Mouse (Mus musculus) liver, embryonic 12.5 days (tissue): ENCODE data around the gene Pml. TPM values are rescaled to one million over a fixed set of nuclear protein-coding genes. Genes with fewer than 3 reads are reported as not detected.
"Not testable (repeated sequence)": the region's sequence is repeated elsewhere in the genome, so short reads cannot be mapped to it uniquely, and the experiment has no call there.

Source experiments
- ATAC-seq: fragments of 200-750 bp; cut with Nextera tagmentation; 2 replicates; pipeline ENCODE4 v1.8.0; 2017; ENCODE audit warnings: moderate number of reproducible peaks, mild to moderate bottlenecking, moderate library complexity
- H3K27ac ChIP-seq: fragments of 300-500 bp; sonication (generic); 2 replicates; pipeline ENCODE4 v1.5.1; 2016; ENCODE audit warnings: mild to moderate bottlenecking
- H3K27me3 ChIP-seq: fragments of 300-500 bp; sonication (generic); replicated peaks from 2 replicates; pipeline ENCODE4 v1.6.1; 2016; ENCODE audit warnings: mild to moderate bottlenecking, moderate library complexity
- H3K36me3 ChIP-seq: fragments of 300-500 bp; sonication (generic); 2 replicates; pipeline ENCODE4 v1.6.1; 2016; ENCODE audit warnings: mild to moderate bottlenecking, moderate library complexity
- H3K4me1 ChIP-seq: fragments of 300-500 bp; sonication (generic); 2 replicates; pipeline ENCODE4 v1.6.1; 2016
- H3K4me2 ChIP-seq: fragments of 300-500 bp; sonication (generic); 2 replicates; pipeline ENCODE4 v1.6.1; 2016; ENCODE audit warnings: mild to moderate bottlenecking, moderate library complexity
- H3K4me3 ChIP-seq: fragments of 300-500 bp; sonication (generic); 2 replicates; pipeline ENCODE4 v1.5.1; 2016; ENCODE audit warnings: mild to moderate bottlenecking, moderate library complexity
- H3K9ac ChIP-seq: fragments of 300-500 bp; sonication (generic); 2 replicates; pipeline ENCODE4 v1.6.1; 2016; ENCODE audit warnings: mild to moderate bottlenecking, moderate library complexity
- H3K9me3 ChIP-seq: fragments of 300-500 bp; sonication (generic); replicated peaks from 2 replicates; pipeline ENCODE4 v1.6.1; 2016; ENCODE audit warnings: mild to moderate bottlenecking, moderate library complexity
- WGBS: fragments of 180-500 bp; shearing (Covaris S2); methylation state at CpG from one replicate; pipeline ENCODE4 v1.1.7; 2016; ENCODE audit not compliant: insufficient replicate concordance; 5-methylcytosine and 5-hydroxymethylcytosine counted together
- polyA plus RNA-seq: library from polyadenylated mRNA; unstranded; fragments of >200 nt; fragmentation: Nextera tagmentation; extraction: Ambion mirVana; gene quantifications from 2 replicates; pipeline ENCODE4 v1.2.1, GENCODE M21; 2016

Pml gene
- polyA plus RNA-seq, 1 experiment from 2014 or later: 24.4 TPM

- 61% methylated on average over 5 of the region's 5 CpGs for WGBS
- H3K27ac ChIP-seq: 0 out of 2 replicates have a peak overlapping the region, but pooled peaks have one; percentile 13
- no peak for ATAC-seq
- H3K9ac ChIP-seq: no peak overlapping the region
- H3K4me1 ChIP-seq: peaks cover 51% of the 10 kb centered on the region
- H3K9me3 ChIP-seq: no peaks in the 10 kb centered on the region
- no peak overlapping the region for H3K4me3 ChIP-seq
- no peak overlapping the region for H3K4me2 ChIP-seq
- peaks cover 2% of the 10 kb centered on the region; the same call in 1 of the 2 replicates for H3K27me3 ChIP-seq
- H3K36me3 ChIP-seq: no peaks in the 10 kb centered on the region
These were observed 30.2 kb upstream of the Pml start for GRCm38 (mm10) chr9:58279780-58280179.

GRCm38 (mm10) chr9:58278821-58279723 is 29.5 kb upstream of the Pml start:
- no peak for ATAC-seq
- H3K27ac ChIP-seq: 0 out of 2 replicates have a peak overlapping the region, but pooled peaks have one; percentile 13
- no peak overlapping the region for H3K4me3 ChIP-seq
- no peaks in the 10 kb centered on the region; the same call in 1 of the 2 replicates for H3K27me3 ChIP-seq
- H3K4me1 ChIP-seq: peaks cover 57% of the 10 kb centered on the region
- WGBS: 62% methylated on average over 4 of the region's 4 CpGs
- H3K4me2 ChIP-seq: no peak overlapping the region
- no peaks in the 10 kb centered on the region for H3K9me3 ChIP-seq
- no peak overlapping the region for H3K9ac ChIP-seq
- H3K36me3 ChIP-seq: no peaks in the 10 kb centered on the region

- Histone ChIP-seq H3K27ac (no peak overlapping the region), H3K4me1 (peaks cover 56% of the 10 kb centered on the region), H3K4me3 (no peak overlapping the region), H3K4me2 (no peak overlapping the region), H3K9me3 (no peaks in the 10 kb centered on the region), H3K9ac (no peak overlapping the region), H3K36me3 (no peaks in the 10 kb centered on the region), H3K27me3 (no peaks in the 10 kb centered on the region)
- 77% methylated on average over 4 of the region's 4 CpGs for WGBS
- ATAC-seq: no peak
These were observed 28.7 kb upstream of the Pml start for GRCm38 (mm10) chr9:58278313-58278712.

- ATAC-seq: no peak
These were observed 26.8 kb upstream of the Pml start for GRCm38 (mm10) chr9:58276346-58276745.

GRCm38 (mm10) chr9:58275797-58276196 is 26.2 kb upstream of the Pml start:
- Histone ChIP-seq H3K4me1 (peaks cover 45% of the 10 kb centered on the region), H3K27ac (peak overlapping the region; percentile 59), H3K9ac (no peak overlapping the region), H3K9me3 (no peaks in the 10 kb centered on the region), H3K4me3 (no peak overlapping the region), H3K27me3 (no peaks in the 10 kb centered on the region), H3K36me3 (no peaks in the 10 kb centered on the region), H3K4me2 (peak overlapping the region; percentile 25)
- WGBS: 28% methylated on average over 3 of the region's 3 CpGs
- no peak for ATAC-seq

More at GRCm38 (mm10) chr9:58276346-58276745, 26.8 kb upstream of the Pml start:
- H3K27me3 ChIP-seq: no peaks in the 10 kb centered on the region
- H3K9ac ChIP-seq: no peak overlapping the region
- WGBS: 52% methylated on average over 5 of the region's 5 CpGs
- H3K4me1 ChIP-seq: peaks cover 45% of the 10 kb centered on the region
- no peak overlapping the region for H3K4me3 ChIP-seq
- no peaks in the 10 kb centered on the region for H3K9me3 ChIP-seq
- H3K27ac ChIP-seq: no peak overlapping the region; the same call in 1 of the 2 replicates
- no peaks in the 10 kb centered on the region for H3K36me3 ChIP-seq
- no peak overlapping the region for H3K4me2 ChIP-seq

- Histone ChIP-seq H3K9me3 (no peaks in the 10 kb centered on the region), H3K27me3 (no peaks in the 10 kb centered on the region), H3K4me1 (peaks cover 40% of the 10 kb centered on the region), H3K4me3 (no peak overlapping the region), H3K27ac (peak overlapping the region; percentile 59), H3K36me3 (no peaks in the 10 kb centered on the region), H3K4me2 (peak overlapping the region; percentile 25), H3K9ac (no peak overlapping the region)
- peak; percentile 60; the same call in 1 of the 2 replicates for ATAC-seq
- whole genome bisulfite sequencing: 13% methylated on average over 8 of the region's 8 CpGs
These were observed 25.7 kb upstream of the Pml start for GRCm38 (mm10) chr9:58275115-58275774.

- H3K36me3 ChIP-seq: no peaks in the 10 kb centered on the region
- H3K9ac ChIP-seq: no peak overlapping the region
- no peaks in the 10 kb centered on the region for H3K9me3 ChIP-seq
- peak overlapping the region; percentile 27; the same call in 1 of the 2 replicates for H3K27ac ChIP-seq
- peak overlapping the region; percentile 25; the same call in 1 of the 2 replicates for H3K4me2 ChIP-seq
- no peak overlapping the region for H3K4me3 ChIP-seq
- 44% methylated on average over 3 of the region's 3 CpGs for WGBS
- ATAC-seq: no peak
- no peaks in the 10 kb centered on the region for H3K27me3 ChIP-seq
- H3K4me1 ChIP-seq: peaks cover 34% of the 10 kb centered on the region
These were observed 25.0 kb upstream of the Pml start for GRCm38 (mm10) chr9:58274626-58275025.

- Histone ChIP-seq H3K27me3 (no peaks in the 10 kb centered on the region), H3K27ac (peak overlapping the region; percentile 27; the same call in 1 of the 2 replicates), H3K4me2 (no peak overlapping the region), H3K9ac (no peak overlapping the region), H3K36me3 (no peaks in the 10 kb centered on the region), H3K4me3 (no peak overlapping the region), H3K9me3 (no peaks in the 10 kb centered on the region), H3K4me1 (peaks cover 29% of the 10 kb centered on the region)
- no peak for ATAC-seq
- WGBS: 77% methylated on average over 7 of the region's 7 CpGs
These were observed 24.6 kb upstream of the Pml start for GRCm38 (mm10) chr9:58274101-58274604.

- Histone ChIP-seq H3K4me3 (no peak overlapping the region), H3K4me1 (peaks cover 26% of the 10 kb centered on the region), H3K27ac (no peak overlapping the region), H3K27me3 (no peaks in the 10 kb centered on the region), H3K36me3 (no peaks in the 10 kb centered on the region), H3K9me3 (no peaks in the 10 kb centered on the region), H3K4me2 (no peak overlapping the region), H3K9ac (no peak overlapping the region)
- no peak for ATAC-seq
- WGBS: 64% methylated on average over 9 of the region's 9 CpGs
These were observed 23.3 kb upstream of the Pml start for GRCm38 (mm10) chr9:58272855-58273254.

- ATAC-seq: no peak
- H3K27me3 ChIP-seq: no peaks in the 10 kb centered on the region
- no peaks in the 10 kb centered on the region for H3K36me3 ChIP-seq
- no peaks in the 10 kb centered on the region for H3K9me3 ChIP-seq
- no peak overlapping the region for H3K27ac ChIP-seq
- 73% methylated on average over 2 of the region's 2 CpGs for WGBS
- H3K4me3 ChIP-seq: no peak overlapping the region
- no peak overlapping the region for H3K4me2 ChIP-seq
- no peak overlapping the region for H3K9ac ChIP-seq
- peaks cover 26% of the 10 kb centered on the region for H3K4me1 ChIP-seq
These were observed 22.5 kb upstream of the Pml start for GRCm38 (mm10) chr9:58272068-58272541.

GRCm38 (mm10) chr9:58271551-58271950 is 22.0 kb upstream of the Pml start:
- not testable (repeated sequence) for H3K36me3 ChIP-seq, H3K27ac ChIP-seq, H3K27me3 ChIP-seq, H3K9me3 ChIP-seq, H3K4me2 ChIP-seq, H3K4me3 ChIP-seq, H3K9ac ChIP-seq, ATAC-seq
- WGBS: 83% methylated on average over 9 of the region's 9 CpGs
- H3K4me1 ChIP-seq: peaks cover 32% of the 10 kb centered on the region

GRCm38 (mm10) chr9:58271109-58271508 is 21.5 kb upstream of the Pml start:
- no peaks in the 10 kb centered on the region for H3K9me3 ChIP-seq
- H3K4me1 ChIP-seq: peaks cover 33% of the 10 kb centered on the region
- 59% methylated on average over 3 of the region's 3 CpGs for whole genome bisulfite sequencing
- H3K4me3 ChIP-seq: no peak overlapping the region
- no peaks in the 10 kb centered on the region for H3K27me3 ChIP-seq
- no peak overlapping the region for H3K27ac ChIP-seq
- no peaks in the 10 kb centered on the region for H3K36me3 ChIP-seq
- no peak overlapping the region for H3K9ac ChIP-seq
- no peak overlapping the region for H3K4me2 ChIP-seq
- ATAC-seq: no peak
